Mouse (Mus musculus) monocyte, adult 2 months (primary cell): ENCODE measurements around the gene Dpf3.

Source experiments
- DNase-seq, 2 experiments: peaks; one replicate each; pipeline ENCODE4 v3.0.0; 2022; ENCODE audit warnings: low spot score in 2 of 2, low read depth in 1 of 2

Dpf3 gene

DNA sequence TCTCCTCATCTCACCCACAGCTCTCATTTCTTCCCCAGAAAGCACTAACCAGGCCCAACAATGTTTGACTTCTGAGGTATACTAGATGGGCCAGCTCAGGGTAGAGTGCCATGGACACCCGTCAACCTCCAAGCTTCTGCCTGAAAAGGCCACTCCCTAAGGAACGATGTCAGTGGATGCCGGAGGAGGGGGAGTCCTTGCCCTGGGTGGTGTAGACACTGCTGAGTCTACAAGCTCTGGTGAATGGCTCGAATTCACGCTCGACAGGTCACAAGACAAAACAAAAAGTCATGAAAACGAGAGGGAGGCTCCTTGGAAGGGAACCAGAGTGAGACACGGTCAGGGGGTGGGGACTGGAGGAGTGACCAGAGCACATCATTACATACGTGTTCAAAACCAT, 17.4 kb downstream of the Dpf3 start:
- no peak for DNase-seq

DNA sequence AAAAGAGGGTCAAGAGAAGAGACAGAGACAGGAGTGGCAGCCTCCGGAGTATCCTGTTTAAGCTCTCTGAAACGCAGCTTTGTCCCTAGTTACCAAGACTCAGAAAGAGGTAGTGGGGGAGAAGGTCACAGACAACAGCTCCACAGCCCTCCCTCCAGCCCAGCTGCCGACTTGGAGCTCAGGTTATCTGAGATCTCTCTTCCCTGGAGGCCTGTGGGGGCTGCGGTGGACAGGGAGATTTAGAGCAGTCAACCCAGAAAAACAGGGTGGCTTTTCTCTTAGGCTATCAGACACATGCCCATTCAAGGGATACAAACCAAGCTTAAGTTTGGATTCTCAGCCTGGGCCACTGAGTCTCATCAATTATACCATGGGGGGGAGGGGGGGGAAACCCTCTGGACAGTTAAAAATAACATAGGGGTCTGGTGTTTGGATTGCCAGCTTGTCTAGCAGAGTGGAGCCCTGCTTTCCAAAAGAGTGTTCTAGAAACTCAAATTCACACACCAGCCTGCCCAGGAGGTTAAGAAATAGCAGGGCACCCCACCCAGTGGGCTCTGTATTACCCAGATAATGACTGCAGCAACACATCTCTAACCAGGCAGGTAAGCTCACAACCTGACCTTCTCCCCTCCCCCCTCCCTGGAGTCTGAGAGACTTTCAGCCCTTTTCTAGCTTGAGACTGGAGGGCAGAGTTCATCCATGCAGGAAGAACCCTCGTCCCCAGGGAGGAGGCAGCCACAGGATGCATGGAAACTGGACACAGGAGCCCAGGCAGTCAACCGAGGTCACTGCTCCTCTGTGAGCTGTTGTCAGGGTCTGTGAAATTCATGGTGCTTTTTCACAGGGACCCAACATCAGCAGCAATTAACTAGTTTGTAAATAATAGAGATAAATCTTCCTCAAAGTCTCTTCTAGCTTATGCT, 20.7 kb downstream of the Dpf3 start:
- DNase-seq: no peak

DNA sequence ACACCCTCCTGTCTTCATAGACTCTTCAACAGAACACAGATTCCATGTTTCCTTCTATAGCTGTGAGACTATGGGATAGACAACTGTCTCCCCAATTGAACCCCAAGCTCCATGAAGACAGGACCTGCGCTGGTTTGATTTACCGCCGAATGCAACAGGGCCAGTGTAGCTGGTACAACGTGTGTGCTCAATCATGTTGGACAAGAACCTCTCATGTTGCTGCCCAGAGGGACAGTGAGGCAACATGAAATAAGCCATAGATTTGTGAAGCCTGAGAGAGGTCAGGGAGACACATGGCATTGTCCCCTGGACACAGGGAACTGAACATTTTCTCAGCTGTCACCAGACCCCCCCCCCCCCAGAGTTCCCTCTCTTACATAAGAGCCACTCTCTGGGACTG, 21.5 kb downstream of the Dpf3 start:
- DNase-seq: no peak

DNA sequence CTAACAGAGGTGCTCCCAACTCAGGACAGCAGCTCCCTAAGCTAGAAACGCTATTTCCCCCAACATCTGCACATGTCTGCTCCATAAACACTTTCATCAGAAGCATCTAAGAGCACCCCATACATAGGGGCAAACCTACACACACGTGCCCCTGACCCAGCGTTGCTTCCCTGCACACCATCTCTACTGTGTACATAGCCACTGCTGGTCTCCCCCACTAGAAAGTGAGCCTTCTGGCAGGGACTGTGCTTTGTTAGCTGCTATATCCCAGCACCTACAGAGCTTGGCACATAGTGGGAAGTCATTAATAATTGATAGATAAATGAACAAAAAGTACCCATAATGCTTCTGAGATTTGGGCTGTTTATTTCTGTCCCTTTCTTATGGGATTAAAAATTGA, 27.2 kb downstream of the Dpf3 start:
- DNase-seq: no peak

DNA sequence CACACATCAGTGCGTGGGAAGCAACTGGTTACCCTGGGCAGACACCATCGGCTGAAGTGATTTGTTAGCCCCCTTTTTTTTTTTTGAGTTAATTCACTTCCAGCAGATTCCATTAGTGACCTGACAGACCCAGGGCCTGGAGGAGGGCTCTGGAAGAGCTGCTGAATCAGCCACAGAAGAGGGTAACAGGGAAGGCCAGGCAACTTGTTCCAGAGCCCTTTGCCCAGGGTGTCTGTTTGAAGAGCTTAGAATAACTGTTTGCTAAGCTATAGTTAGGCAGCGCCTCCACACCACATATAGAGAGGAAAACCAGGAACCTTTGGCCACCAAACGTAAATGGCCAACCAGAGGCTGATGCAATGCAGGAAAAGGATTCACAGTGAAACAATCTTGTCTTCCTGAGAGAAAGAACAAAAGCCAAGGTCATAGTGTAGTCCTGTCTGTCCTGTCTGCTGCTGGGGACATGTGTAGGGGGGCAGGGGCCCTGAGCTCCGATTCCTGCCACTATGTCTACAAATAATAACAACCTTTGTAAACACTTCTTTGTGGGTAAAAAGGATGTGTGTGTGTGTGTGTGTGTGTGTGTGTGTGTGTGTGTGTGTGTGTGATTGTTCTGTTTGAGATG, 32.7 kb downstream of the Dpf3 start:
- DNase-seq: no peak

DNA sequence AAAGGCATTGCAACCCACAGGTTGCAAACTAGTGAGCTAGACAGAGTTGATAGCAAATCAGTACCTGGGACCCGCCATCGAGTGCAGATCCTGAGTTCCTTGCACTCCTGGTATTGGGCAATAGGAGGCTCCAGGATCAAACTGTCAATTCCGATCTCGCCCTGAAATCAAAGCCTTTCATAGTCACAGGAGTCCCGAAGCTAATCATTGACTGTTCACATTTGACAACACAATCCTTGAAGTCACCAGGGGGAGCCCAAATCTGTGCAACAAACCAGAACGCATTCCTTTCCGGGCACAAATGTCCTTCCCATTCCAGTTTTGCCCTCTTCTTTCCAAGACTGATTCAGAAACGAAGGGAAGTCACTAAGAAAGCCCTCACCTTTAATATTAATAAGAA, 35.7 kb downstream of the Dpf3 start:
- no peak for DNase-seq

DNA sequence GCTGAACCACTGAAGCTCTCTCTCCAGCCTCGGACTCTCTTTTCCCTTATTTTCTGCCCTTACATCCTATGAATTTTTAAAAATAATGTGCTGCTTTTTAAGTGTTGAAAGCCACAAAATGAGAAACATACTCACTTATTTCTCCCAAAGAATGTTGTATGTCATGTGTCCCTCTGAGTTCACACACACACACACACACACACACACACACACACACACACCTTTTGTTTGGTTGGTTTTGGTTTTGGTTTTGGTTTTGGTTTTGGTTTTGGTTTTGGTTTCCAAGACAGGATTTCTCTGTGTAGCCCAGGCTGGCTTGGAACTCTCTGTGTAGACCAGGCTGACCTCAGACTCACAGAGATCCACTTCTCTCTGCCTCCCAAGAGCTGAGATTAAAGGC, 37.0 kb downstream of the Dpf3 start:
- DNase-seq: no peak

DNA sequence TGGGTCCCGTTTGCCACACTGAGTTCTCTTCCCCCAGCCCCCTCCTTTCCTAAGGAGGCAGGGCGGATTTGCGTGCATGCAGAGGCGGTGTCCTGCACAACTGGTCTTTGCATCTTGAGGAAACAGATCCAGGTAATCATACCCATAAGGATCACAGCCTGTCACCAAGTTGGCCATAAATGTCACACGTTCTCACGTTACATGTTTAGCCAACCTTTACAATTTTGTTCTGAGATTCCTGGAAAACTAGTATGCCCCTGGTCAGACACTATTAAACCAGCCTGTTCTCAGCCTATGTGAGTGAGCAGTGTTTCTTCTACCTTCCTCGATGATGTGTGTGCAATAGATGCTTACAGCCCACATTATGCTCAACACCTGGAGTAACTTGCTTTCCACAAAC, 38.3 kb downstream of the Dpf3 start:
- no peak for DNase-seq

DNA sequence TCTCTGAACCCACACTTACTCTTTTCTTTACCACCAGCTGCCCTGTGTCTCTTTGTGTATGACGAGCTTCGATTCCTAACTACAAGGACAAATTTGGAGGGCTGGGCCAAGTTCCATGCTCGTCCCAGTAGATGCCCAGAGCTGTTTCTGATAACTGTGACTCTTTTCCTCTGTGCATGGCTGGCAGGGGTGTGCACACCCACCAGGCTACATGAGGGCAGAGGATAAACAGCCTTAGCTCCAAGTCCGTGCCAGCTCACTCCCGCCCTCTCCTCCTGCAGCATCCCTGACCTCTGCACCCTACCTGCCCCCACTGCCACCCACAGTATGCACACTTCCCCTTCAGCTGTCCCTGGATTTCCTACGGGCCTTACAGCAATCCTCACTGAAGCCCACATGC, 41.9 kb downstream of the Dpf3 start:
- DNase-seq: no peak

DNA sequence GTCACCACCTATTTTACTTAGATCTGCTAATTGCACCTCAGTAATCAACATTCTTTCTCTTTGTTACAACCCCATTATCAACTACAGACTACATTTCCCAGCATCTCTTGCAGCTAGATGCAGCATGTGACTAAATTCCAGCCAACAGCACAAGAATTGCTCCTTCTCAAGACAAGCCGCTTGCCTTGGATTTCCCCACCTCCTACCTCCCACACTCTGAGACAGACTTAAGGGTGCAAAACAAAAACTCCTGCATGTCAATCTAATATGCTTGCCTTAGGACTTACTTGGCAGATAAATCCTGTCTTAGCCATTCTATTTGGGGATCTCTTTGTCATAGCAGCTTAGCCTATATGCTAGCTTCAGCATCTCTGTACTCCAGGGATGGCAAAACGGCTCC, 43.1 kb downstream of the Dpf3 start:
- DNase-seq: no peak

DNA sequence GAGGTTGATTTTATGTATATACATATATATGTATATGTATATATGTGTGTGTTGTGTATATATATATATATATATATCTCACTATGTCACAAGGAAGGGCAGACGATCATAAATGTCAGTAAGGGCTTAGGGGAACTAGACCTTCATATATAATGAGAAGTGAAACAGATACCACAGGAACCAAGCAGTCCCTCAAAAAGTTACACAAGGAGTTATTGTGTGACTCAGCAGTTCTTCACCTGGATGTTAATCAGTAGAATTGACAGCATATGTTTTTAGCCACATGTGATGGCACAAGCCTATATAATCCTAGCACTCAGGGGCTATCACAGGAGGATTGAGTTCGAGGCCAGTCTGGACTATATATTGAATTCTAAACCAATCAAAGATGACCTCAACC, 49.5 kb downstream of the Dpf3 start:
- DNase-seq: no peak

DNA sequence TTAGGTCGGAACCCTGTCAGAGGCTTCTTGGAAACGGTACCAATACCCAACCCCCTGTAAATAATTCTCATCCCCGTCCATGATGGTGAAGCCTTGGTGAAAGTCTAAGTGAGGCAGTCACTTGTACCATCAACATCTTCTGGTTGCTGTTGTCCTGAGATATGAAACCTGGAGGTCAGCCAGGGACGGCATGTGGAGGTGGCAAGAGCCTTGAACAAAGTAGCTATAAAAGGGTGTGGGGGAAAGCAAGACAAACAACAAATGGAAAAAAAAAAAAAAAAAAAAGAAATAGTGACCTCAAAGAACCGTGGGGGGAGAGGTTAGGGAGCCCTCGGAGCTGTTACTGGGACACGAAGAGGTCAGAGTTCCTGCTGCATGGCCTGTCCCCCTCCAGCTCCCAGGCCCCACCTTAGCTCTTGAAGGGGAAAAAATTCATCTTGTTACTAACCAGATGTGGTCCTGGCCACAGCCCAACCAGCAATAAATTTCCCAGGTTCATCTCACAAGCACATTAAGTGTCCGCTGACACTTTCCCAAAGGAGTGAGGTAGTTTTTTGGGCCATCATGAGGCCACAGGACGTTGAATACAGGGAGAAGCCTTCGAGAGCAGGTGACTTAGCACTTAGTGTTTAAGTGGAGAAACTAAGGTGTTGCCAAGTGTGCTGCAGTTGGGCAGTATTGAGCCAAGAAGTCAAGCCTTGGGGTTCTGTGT, 53.4 kb downstream of the Dpf3 start:
- DNase-seq: no peak

DNA sequence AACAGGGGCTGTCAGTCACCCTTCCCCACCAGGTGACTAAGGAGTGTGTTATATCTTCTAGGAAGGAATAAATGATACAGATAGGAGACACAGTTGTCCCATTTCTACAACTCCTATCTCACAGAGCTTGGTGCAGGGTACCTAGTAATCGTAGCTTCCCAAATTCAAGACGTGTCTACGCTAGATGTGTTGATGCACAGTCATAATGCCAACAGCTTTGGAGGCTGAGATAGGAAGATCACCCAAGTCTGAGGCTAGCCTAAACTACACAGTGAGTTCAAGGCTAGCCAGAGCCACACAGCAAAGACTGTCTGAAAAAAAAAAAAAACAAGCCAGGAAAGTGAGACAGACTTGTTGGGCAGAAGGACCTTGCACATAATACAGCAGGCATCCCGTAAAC, 54.1 kb downstream of the Dpf3 start:
- no peak for DNase-seq

DNA sequence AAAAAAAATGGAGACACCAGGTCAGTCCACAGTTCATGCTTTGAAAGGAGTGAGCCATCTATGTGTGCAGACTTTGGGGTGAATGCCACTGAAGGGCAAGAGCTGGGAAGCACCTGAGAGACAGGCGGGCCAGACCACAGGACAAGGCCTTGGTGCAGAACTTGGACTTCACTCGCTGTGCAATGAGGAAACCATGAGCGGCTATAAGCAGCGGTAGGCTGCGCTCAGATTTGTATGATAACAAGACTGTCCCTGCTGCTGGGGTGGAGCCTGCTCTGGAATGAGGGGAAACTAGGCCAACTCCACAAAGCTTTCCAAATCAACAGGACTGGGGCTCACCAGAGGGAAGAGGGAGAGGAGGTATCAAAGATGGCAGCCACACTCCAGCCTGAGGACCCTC, 57.3 kb downstream of the Dpf3 start:
- DNase-seq: no peak

DNA sequence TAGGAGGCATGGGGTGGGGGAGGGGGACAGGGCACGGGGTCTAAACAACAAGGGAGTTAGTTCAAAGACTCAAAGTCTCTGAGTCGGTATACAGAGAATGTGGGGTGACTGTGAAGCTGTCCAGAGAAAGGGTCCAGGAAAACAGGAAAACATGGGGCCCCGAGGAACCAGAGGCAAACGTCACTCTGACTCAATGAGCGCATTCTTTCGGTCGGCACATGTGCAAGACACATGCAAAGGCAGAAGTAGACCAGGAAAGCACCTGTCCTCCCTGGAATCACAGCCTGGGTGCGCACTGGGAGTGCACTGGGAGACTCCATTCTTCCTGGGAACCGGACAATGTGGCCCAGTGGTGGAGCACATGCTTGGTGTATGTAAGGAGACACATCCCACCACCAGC, 59.5 kb downstream of the Dpf3 start:
- no peak for DNase-seq

DNA sequence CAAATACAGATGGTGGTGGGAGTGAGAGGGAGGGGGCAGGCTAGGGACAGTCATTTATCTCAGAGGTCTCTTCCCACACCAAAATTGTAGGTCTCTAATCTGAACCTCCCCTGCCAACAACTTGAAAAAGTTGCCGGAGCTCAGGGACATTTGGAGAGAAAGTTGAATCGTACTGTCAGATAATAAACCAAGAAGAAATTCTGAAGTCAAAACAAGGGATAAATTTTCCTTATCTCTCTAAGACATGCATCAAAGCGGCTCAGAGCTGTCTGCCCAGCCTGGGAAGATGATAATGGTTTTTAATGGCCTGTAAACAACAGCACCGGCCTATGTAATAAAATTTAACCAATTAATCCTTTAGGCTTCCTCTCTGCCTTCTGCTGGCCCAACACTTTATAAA, 59.9 kb downstream of the Dpf3 start:
- DNase-seq: no peak

DNA sequence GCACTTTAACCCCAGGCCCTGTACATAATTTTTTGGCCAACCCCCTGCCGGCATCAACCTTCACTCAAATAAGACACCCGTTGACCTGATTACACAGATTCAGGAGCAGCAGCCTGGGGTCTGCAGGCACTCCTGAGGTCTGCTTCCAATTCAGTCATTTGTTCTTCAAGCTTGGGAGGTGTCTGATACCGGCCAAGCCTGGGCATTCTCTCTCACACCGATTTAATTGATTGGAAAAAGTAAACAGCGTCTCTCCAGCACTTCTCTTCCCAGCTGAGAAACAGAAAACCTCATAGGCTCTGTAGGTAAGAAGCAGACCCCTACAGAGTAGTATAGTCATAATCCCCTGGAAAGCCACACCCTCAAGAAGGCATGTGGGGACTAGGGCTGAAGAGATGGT, 61.2 kb downstream of the Dpf3 start:
- DNase-seq: no peak

DNA sequence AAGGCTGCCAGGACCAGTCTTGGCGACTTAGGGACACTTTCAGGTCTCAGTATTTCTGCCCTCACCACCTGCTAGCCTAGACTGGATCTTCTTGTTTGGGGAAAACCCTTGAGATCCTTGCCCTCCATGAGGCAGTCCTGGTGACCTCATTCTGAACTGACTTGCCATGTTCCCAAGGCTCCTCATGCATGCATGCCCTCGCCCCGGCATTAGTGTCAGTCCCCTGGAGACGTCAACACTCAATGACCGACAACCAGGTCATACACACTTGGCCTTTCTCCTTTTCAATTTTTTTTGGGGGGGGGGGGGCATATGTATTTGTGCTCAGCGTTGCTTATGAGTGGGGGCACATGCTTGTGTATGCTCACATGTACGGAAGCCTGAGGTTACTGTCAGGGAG, 61.8 kb downstream of the Dpf3 start:
- no peak for DNase-seq

DNA sequence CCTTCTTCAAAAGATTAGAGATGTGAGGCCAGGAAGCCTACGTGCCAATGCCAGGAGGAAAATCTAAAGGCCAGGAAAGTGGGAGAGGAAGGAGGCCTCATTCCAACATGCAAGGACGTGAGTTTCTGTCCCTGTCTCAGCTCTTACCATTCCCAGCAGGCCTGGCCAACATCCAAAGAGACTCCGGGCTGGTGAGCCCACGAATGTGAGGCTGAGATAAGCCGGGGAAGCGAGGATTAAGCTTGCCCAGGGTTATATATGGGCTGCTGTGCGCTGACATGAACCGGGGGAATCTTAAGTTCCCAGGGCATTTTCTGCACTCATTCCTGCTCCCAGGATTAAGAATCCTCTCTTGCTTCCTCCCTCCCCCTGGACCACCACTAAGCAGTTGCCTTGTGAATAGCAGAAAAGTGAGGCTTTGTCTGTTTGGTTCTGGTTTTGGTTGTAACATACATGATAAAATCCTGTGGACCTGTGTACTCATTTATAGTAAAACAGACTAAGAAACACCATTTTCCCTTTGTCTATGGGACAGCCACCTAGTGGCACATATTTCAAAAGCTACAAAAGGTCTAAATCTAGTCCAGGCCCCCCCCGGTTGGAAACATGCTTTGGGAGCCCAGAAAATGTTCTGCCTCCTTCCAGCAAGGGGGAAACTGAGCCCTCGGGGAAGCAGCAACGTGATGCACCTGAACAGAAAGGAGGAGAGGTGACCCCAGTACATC, 62.6 kb downstream of the Dpf3 start:
- no peak for DNase-seq

DNA sequence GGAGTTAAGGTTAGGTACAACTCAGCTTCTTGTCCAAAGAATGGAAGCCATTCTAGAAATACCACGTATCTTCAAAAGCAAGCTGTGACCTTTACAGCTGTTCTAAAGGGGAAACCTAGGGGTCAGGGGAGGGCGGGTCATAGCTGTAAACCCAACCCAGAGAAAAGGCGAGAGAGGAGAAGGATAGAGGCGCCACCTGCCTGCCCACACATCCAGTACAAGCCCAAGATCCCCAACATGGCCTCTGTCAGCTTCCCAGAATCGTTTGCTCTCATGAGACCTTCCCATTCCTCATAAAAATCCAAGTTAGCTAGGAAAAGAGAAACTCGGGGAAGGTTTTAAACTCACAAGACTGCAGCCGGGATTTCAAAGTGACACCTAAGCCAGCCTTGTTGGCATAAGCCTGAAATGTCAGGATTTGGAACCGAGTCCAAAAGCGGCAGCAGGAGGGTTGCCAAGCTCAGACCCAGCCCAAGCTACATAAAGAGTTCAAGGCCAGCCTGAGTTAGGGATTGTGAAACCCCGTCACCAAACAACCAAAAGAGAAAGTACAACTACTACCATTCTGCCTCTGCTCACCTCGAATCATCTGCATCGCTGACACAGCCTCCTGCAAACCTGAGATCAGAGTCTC, 63.3 kb downstream of the Dpf3 start:
- no peak for DNase-seq

DNA sequence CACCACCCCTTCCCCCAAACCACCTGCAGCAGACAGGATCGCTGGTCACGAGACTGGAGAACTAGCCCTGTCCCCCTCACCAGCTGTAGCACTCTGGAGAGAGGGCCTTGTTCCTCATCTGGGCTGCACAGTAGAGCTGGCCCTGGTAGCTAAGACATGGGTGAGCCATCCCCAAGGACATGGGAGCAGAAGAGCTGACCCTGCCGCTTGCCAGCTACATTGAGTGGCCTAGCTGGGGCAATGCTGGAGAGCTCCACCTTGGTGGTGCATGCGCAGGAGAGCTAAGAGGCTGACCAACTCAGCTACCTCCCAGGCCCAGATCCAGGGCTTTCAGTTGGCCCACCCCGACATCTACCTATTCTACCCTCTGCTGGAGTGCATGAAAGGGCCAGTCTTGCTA, 67.2 kb downstream of the Dpf3 start:
- DNase-seq: no peak
